8 mouse cellular contexts compared by ENCODE assay signal in the genomic region with DNA sequence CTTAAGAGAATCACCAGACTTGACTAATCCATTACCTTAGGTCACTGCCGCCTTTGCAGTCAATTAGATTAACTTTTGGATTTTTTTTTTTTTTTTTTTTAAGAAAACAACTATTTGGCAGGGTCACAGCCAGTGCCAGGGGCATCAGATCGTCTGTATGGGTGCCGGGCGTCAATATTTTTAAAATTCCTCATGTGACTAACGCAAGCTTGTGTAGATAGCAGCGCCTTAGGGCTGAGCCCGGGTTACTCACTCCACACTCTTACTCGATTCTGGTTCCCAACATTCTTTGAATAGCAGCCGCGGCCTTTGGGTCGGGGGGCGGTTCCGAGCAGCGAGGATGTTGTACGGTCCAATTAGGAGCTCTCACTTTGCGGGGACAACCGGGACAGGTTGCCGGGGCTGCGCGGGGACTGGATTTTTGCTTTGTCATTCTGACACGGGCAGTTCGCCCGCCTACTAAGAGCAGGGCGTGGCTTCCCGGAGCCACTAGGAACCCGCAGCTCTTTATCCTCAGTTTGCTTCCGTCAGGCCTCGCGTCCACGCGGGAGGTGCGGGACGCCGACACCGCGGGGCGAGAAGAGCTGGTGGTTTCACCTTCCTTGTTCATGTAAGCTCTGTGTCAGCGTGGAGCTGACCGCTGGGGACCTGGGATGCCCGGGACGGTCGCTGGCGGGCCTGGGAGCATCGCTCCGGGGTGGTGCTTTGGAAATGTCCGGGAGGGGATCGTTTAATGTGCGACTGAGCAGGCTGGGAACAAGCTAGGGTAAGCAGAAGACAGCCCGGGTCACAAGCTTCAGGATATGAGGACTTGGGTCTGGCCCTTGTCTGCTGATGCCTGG. TPM values are rescaled to one million over a fixed set of nuclear protein-coding genes. Genes with fewer than 3 reads are reported as not detected.
DNase-seq lines count a peak whose midpoint lies in the region; ATAC-seq and TF ChIP-seq lines count a peak whose summit lies in the region.

No protein-coding gene starts in this region.

- peak overlapping the region; percentile 78 for H3K9ac ChIP-seq in hindbrain, postnatal 0 days (replicated peaks; ENCODE audit: low read length)

- WGBS in hindbrain, postnatal 0 days: under 1% methylated on average over 49 of the region's 49 CpGs

- H3K4me1 ChIP-seq in hindbrain, postnatal 0 days (ENCODE audit: insufficient read depth, low read length): peaks cover 11% of the 10 kb centered on the region; the same call in 1 of the 2 replicates

- H3K36me3 ChIP-seq in hindbrain, postnatal 0 days (ENCODE audit: insufficient read depth, low read length): no peaks in the 10 kb centered on the region

- peak; percentile 88 for DNase-seq in WW6 (ENCODE audit: low read depth, low spot score)
- DNase-seq in cerebellum, postnatal 4 days (ENCODE audit: low spot score in 2 of 2): peak; percentile 53 to 75
- peak; percentile 95 for DNase-seq in gastrocnemius, adult 18-20 months (ENCODE audit: low spot score)
- peak; percentile 94 for DNase-seq in hindbrain, postnatal 0 days (ENCODE audit: low spot score)
- peak; percentile 88 to 91 for DNase-seq in left cerebral cortex, adult 2 months (ENCODE audit: extremely low spot score in 1 of 2, low spot score in 2 of 2)
- DNase-seq in right cerebral cortex, adult 2 months (ENCODE audit: low spot score in 2 of 2): peak; percentile 91 to 92
- DNase-seq in urinary bladder, postnatal 14 days (ENCODE audit: low spot score): peak; percentile 93

- no peaks in the 10 kb centered on the region for H3K9me3 ChIP-seq in hindbrain, postnatal 0 days (ENCODE audit: low read length)

- H3K27me3 ChIP-seq in hindbrain, postnatal 0 days (ENCODE audit: insufficient read depth, low read length): no peaks in the 10 kb centered on the region

- no peak for TF ChIP-seq CTCF in hindbrain, postnatal 0 days (IDR thresholded peaks at IDR 0.05; ENCODE audit: low read depth)
- TF ChIP-seq CTCF in left cerebral cortex, adult 2 months (IDR thresholded peaks at IDR 0.05): no peak

- peak overlapping the region; percentile 76 for H3K4me3 ChIP-seq in hindbrain, postnatal 0 days (ENCODE audit: low read length)
- peak overlapping the region; percentile 93 for H3K4me3 ChIP-seq in left cerebral cortex, adult 2 months

- H3K4me2 ChIP-seq in hindbrain, postnatal 0 days (ENCODE audit: low read depth, low read length): peak overlapping the region; percentile 87

- peak; percentile 88 for ATAC-seq in hindbrain, postnatal 0 days
- ATAC-seq in megakaryocyte, adult 5-6 weeks (ENCODE audit: poor library complexity, severe bottlenecking): peak; percentile 75

- intact Hi-C loops in left cerebral cortex, adult 2 months (cut with DNase I): loop anchor here (2.0 to 5.0 kb wide), 2 partner anchors 42 to 94 kb away; a partner anchor contains a TSS

- H3K27ac ChIP-seq in hindbrain, postnatal 0 days: peak overlapping the region; percentile 71
- H3K27ac ChIP-seq in left cerebral cortex, adult 2 months: peak overlapping the region; percentile 86

RNA-seq across cellular contexts. Expression of a gene that starts 7.5 kb away (rescaled TPM):
- 1 to 10 TPM in 1 of 2 experiments, under 1 TPM in 1; 0.90 to 1.1 TPM for total RNA-seq in gastrocnemius, adult 18-20 months (2021)
- total RNA-seq in hindbrain, postnatal 0 days (2014; rRNA removed): 0.50 and 2.6 TPM in 2 replicates
- 0.26 and 0.33 TPM in 2 replicates for polyA plus RNA-seq in hindbrain, postnatal 0 days (2015; fragmentation: Nextera tagmentation; extraction: Ambion mirVana)
- 1 to 10 TPM; 2.0 to 2.4 TPM for total RNA-seq in left cerebral cortex, adult 2 months (2021)
- 0.25 and 2.7 TPM in 2 replicates for total RNA-seq in megakaryocyte, adult 5-6 weeks (2015)
- total RNA-seq in megakaryocyte, adult 5-6 weeks (2017): 1.8 and 3.6 TPM in 2 replicates

RNA-seq across cellular contexts. Expression of a gene that starts 25.2 kb away (rescaled TPM):
- 10 to 100 TPM; 52.6 to 65.1 TPM for total RNA-seq in gastrocnemius, adult 18-20 months (2021)
- 79.6 and 80.0 TPM in 2 replicates for total RNA-seq in hindbrain, postnatal 0 days (2014; rRNA removed)
- 62.3 and 64.8 TPM in 2 replicates for polyA plus RNA-seq in hindbrain, postnatal 0 days (2015; fragmentation: Nextera tagmentation; extraction: Ambion mirVana)
- total RNA-seq in left cerebral cortex, adult 2 months (2021): 10 to 100 TPM; 46.9 to 48.1 TPM
- 26.2 and 29.6 TPM in 2 replicates for total RNA-seq in megakaryocyte, adult 5-6 weeks (2015)
- total RNA-seq in megakaryocyte, adult 5-6 weeks (2017): 59.5 and 73.9 TPM in 2 replicates

Comparison
In these comparisons a context has a peak if more than half of its experiments do, and no peak if none do; other contexts are left out.
1. Peak in every context shown above with its lines: DNase-seq, ATAC-seq, H3K4me3 ChIP-seq and H3K27ac ChIP-seq.